ENCODE assay signal across 8 mouse cellular contexts in genomic region chr16:85801252-85801651, GRCm38 (mm10). TPM values are rescaled to one million over a fixed set of nuclear protein-coding genes. Genes with fewer than 3 reads are reported as not detected.
A peak's percentile ranks its signal among the peaks of the same experiment; 100 is the strongest.
DNase-seq lines count a peak whose midpoint lies in the region; ATAC-seq and TF ChIP-seq lines count a peak whose summit lies in the region.

No protein-coding gene starts in this region.

- H3K27ac ChIP-seq in hindbrain, embryonic 11.5 days (ENCODE audit: low read depth, low read length): no peak overlapping the region
- peak overlapping the region; percentile 90 for H3K27ac ChIP-seq in lung, postnatal 0 days (ENCODE audit: low read length)

- no peaks in the 10 kb centered on the region for H3K9me3 ChIP-seq in hindbrain, embryonic 11.5 days (ENCODE audit: control insufficient read depth, low read length)
- no peaks in the 10 kb centered on the region for H3K9me3 ChIP-seq in lung, postnatal 0 days (ENCODE audit: low read length)

- no peaks in the 10 kb centered on the region for H3K27me3 ChIP-seq in hindbrain, embryonic 11.5 days (ENCODE audit: control insufficient read depth, insufficient read depth, low read length)
- no peaks in the 10 kb centered on the region for H3K27me3 ChIP-seq in lung, postnatal 0 days (replicated peaks; ENCODE audit: insufficient read depth, low read length)

- TF ChIP-seq CTCF in lung, postnatal 0 days (IDR thresholded peaks at IDR 0.05): peak; percentile 78

- H3K9ac ChIP-seq in hindbrain, embryonic 11.5 days (ENCODE audit: low read depth, low read length): 0 out of 2 replicates have a peak overlapping the region, but pooled peaks have one; percentile 1
- peak overlapping the region; percentile 89 for H3K9ac ChIP-seq in lung, postnatal 0 days (replicated peaks; ENCODE audit: low read depth)

- H3K36me3 ChIP-seq in hindbrain, embryonic 11.5 days (ENCODE audit: control insufficient read depth, insufficient read depth, low read length): no peaks in the 10 kb centered on the region
- H3K36me3 ChIP-seq in lung, postnatal 0 days (ENCODE audit: insufficient read depth, low read length): peaks cover 22% of the 10 kb centered on the region

- no peak for TF ChIP-seq EP300 in lung, postnatal 0 days (IDR thresholded peaks at IDR 0.05)

- WGBS in hindbrain, embryonic 11.5 days: under 1% methylated on average over 23 of the region's 23 CpGs
- under 1% methylated on average over 23 of the region's 23 CpGs for WGBS in lung, postnatal 0 days

- peak; percentile 79 for DNase-seq in R1 (ENCODE audit: low read depth, low spot score)
- DNase-seq in cerebellum, postnatal 25 days: peak; percentile 76 to 81
- peak; percentile 78 to 81 for DNase-seq in frontal cortex, postnatal 36 days (ENCODE audit: low spot score in 2 of 2)
- DNase-seq in hindbrain, embryonic 11.5 days (ENCODE audit: low spot score): peak; percentile 82
- peak; percentile 73 to 80 for DNase-seq in layer of hippocampus, postnatal 10 days (ENCODE audit: low spot score in 2 of 2)
- DNase-seq in lung, postnatal 0 days (ENCODE audit: low spot score): peak; percentile 90
- peak; percentile 91 for DNase-seq in retina, embryonic 14.5 days (ENCODE audit: low spot score)
- no peak for DNase-seq in natural killer cell, adult 2 months (ENCODE audit: low spot score in 2 of 2)

- ATAC-seq in hindbrain, embryonic 11.5 days (ENCODE audit: low FRiP score): peak; percentile 69
- ATAC-seq in lung, postnatal 0 days: peak; percentile 61

- H3K4me1 ChIP-seq in hindbrain, embryonic 11.5 days (replicated peaks; ENCODE audit: control insufficient read depth, insufficient read depth, low read length): no peaks in the 10 kb centered on the region
- peaks cover 3% of the 10 kb centered on the region; the same call in 1 of the 2 replicates for H3K4me1 ChIP-seq in lung, postnatal 0 days (ENCODE audit: insufficient read depth, low read depth, low read length)

- H3K4me2 ChIP-seq in hindbrain, embryonic 11.5 days (replicated peaks; ENCODE audit: low read depth, low read length): peak overlapping the region; percentile 94
- H3K4me2 ChIP-seq in lung, postnatal 0 days (replicated peaks; ENCODE audit: low read depth, low read length): peak overlapping the region; percentile 78

- peak overlapping the region; percentile 56 for H3K4me3 ChIP-seq in hindbrain, embryonic 11.5 days (ENCODE audit: low read depth, low read length)
- H3K4me3 ChIP-seq in lung, postnatal 0 days (ENCODE audit: low read depth, low read length): peak overlapping the region; percentile 80

RNA-seq across cellular contexts. Expression of gene Adamts1, which starts 1.7 kb away (rescaled TPM):
- 11.0 and 13.9 TPM in 2 replicates for polyA plus RNA-seq in hindbrain, embryonic 11.5 days (2014; fragmentation: Nextera tagmentation; extraction: Ambion mirVana)
- total RNA-seq in layer of hippocampus, postnatal 10 days (2021): 10 to 100 TPM; 16.5 to 16.9 TPM
- 59.1 and 59.7 TPM in 2 replicates for polyA plus RNA-seq in lung, postnatal 0 days (2015; fragmentation: Nextera tagmentation; extraction: Ambion mirVana)

Comparison
In these comparisons a context has a peak if more than half of its experiments do, and no peak if none do; other contexts are left out.
1. DNase-seq: peak in R1 (single experiment), cerebellum, postnatal 25 days (2 of 2), frontal cortex, postnatal 36 days (2 of 2), hindbrain, embryonic 11.5 days (single experiment), layer of hippocampus, postnatal 10 days (2 of 2), lung, postnatal 0 days (single experiment) and retina, embryonic 14.5 days (single experiment); none in natural killer cell, adult 2 months (0 of 2).